Mouse (Mus musculus): Measurements from ENCODE around the gene Ifit2.

- TF ChIP-seq POLR2A (IDR thresholded peaks at IDR 0.05; ENCODE audit: control insufficient read depth, low read depth, low read length) (no peak), CTCF (IDR thresholded peaks at IDR 0.05; ENCODE audit: control insufficient read depth, insufficient read depth, insufficient replicate concordance, low read depth, low read length) (no peak)
These were observed 3.6 kb downstream of the Ifit2 start for GRCm38 (mm10) chr19:34554061-34554460.
